Mouse (Mus musculus) heart, postnatal 0 days (tissue): ENCODE measurements around the gene Trpm4. TPM values are rescaled to one million over a fixed set of nuclear protein-coding genes. Genes with fewer than 3 reads are reported as not detected.
A peak's percentile ranks its signal among the peaks of the same experiment; 100 is the strongest.

ENCODE experiments used
- ATAC-seq: fragments of 200-750 bp; cut with Nextera tagmentation; 2 replicates; pipeline ENCODE4 v1.8.0; 2017; ENCODE audit warnings: low read depth, moderate number of reproducible peaks, moderate library complexity; ENCODE audit not compliant: insufficient read depth
- DNase-seq: peaks from one replicate; pipeline ENCODE4 v3.0.0-alpha.2; 2016; ENCODE audit warnings: low spot score
- H3K27ac ChIP-seq: fragments of 300-500 bp; sonication (generic); 2 replicates; pipeline ENCODE4 v1.5.1; 2014; ENCODE audit warnings: low read depth, mild to moderate bottlenecking
- H3K27me3 ChIP-seq: fragments of 300-500 bp; sonication (generic); 2 replicates; pipeline ENCODE4 v1.6.1; 2014; ENCODE audit warnings: low read length, mixed read lengths; ENCODE audit not compliant: control insufficient read depth, insufficient read depth
- H3K36me3 ChIP-seq: fragments of 300-500 bp; sonication (generic); replicated peaks from 2 replicates; pipeline ENCODE4 v1.6.1; 2014; ENCODE audit warnings: low read length, mixed read lengths; ENCODE audit not compliant: control insufficient read depth, insufficient read depth
- H3K4me1 ChIP-seq: fragments of 300-500 bp; sonication (generic); 2 replicates; pipeline ENCODE4 v1.6.1; 2014; ENCODE audit warnings: antibody characterized with exemption; ENCODE audit not compliant: control insufficient read depth, insufficient read depth
- H3K4me2 ChIP-seq: fragments of 300-500 bp; sonication (generic); 2 replicates; pipeline ENCODE4 v1.6.1; 2014; ENCODE audit warnings: low read depth, mild to moderate bottlenecking, low read length, moderate library complexity
- H3K4me3 ChIP-seq: fragments of 300-500 bp; sonication (generic); 2 replicates; pipeline ENCODE4 v1.5.1; 2014; ENCODE audit warnings: low read depth, low read length
- H3K9ac ChIP-seq: fragments of 300-500 bp; sonication (generic); replicated peaks from 2 replicates; pipeline ENCODE4 v1.6.1; 2014; ENCODE audit warnings: low read depth, low read length, mixed read lengths
- H3K9me3 ChIP-seq: fragments of 300-500 bp; sonication (generic); replicated peaks from 2 replicates; pipeline ENCODE4 v1.6.1; 2016; ENCODE audit warnings: low read length; ENCODE audit not compliant: control insufficient read depth
- CTCF ChIP-seq: IDR thresholded peaks from 2 replicates; pipeline ENCODE4 v1.5.1; 2016; ENCODE audit warnings: antibody characterized with exemption, control low read depth, low read depth
- EP300 ChIP-seq: IDR thresholded peaks from 2 replicates; pipeline ENCODE4 v1.6.1; 2016; ENCODE audit warnings: antibody characterized with exemption, low read depth
- WGBS: fragments of 180-500 bp; shearing (Covaris S2); extraction: QIAGEN DNeasy Blood & Tissue Kit; methylation state at CpG from one replicate; pipeline ENCODE4 v1.1.7; 2014; 5-methylcytosine and 5-hydroxymethylcytosine counted together
- polyA plus RNA-seq: library from polyadenylated mRNA; unstranded; fragments of >200 nt; fragmentation: Nextera tagmentation; extraction: Ambion mirVana; gene quantifications from 2 replicates; pipeline ENCODE4 v1.2.1, GENCODE M21; 2015
- total RNA-seq: library from RNA; depleted of rRNA; stranded (reverse); fragments of >200 nt; gene quantifications from 2 replicates; pipeline ENCODE4 v1.2.3, GENCODE M21; 2014; ENCODE audit warnings: low replicate concordance

Trpm4 gene
- total and polyA plus RNA-seq, 2 experiments from 2014 or later: 14.2 to 44.0 TPM

DNA sequence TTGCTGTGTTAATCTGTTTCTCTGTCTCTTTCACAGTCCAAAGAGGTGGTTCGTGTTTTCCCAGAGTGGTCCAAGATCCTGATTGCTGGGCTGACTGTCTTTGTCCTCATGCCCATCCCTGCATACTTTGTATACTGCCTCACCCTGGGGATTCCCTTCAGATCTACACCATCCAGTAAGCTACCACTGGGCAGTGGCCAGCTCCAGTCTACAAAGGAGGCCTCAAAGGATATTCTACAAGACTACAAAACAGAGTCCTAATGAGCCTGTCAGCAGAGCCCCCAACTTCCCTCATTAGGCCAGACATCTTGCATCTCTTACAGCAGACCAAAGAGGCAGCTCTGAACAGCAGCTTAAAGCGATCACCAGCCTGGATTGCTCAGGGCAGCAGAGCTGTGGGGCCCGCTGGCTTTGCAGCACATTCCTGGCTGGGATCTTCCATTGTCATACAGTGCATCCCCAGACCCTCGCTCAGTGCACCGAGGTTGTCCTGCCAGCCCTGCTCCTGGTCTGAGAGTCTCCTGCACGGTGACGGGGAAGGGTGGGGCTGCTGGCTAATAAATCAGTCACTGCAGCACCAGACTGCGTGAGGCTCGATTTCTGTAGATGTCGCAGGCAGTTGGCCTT, 60.7 kb downstream of the Trpm4 start:
- Histone ChIP-seq H3K36me3 (no peaks in the 10 kb centered on the region), H3K27me3 (0 out of 2 replicates have a peak, but pooled peaks cover 2% of the 10 kb centered on the region), H3K4me3 (no peak overlapping the region), H3K9ac (no peak overlapping the region), H3K9me3 (no peaks in the 10 kb centered on the region; the same call in 1 of the 2 replicates), H3K4me2 (no peak overlapping the region), H3K4me1 (no peaks in the 10 kb centered on the region), H3K27ac (no peak overlapping the region)
- WGBS: 77% methylated on average over 10 of the region's 10 CpGs
- no peak for ATAC-seq
- TF ChIP-seq EP300 (no peak), CTCF (no peak)
- no peak for DNase-seq

DNA sequence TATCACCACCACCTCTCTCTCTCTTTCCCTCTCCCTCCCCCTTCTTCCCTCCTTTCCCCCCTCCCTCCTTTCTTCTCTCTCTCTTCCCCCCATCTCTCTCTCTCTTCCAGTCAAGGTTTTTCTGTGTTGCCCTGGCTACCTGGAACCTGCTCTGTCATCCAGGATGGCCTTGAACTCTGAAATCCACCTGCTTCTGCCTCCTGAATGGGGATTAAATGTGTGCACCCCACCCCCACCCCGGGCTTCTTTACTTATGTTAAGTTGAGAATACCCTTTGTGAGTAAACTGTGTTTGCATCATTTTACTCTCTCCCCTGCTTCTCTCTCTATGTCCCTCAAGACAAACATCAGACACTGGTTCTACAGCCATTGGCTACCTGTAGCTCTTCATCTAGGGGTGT, 68.1 kb downstream of the Trpm4 start:
- Histone ChIP-seq H3K27ac (no peak overlapping the region), H3K36me3 (no peaks in the 10 kb centered on the region), H3K9ac (no peak overlapping the region), H3K4me2 (no peak overlapping the region), H3K9me3 (no peaks in the 10 kb centered on the region), H3K27me3 (0 out of 2 replicates have a peak, but pooled peaks cover 5% of the 10 kb centered on the region), H3K4me3 (no peak overlapping the region), H3K4me1 (peaks cover 17% of the 10 kb centered on the region)
- no peak for DNase-seq
- ATAC-seq: no peak
- no peak for TF ChIP-seq EP300
- TF ChIP-seq CTCF: no peak
- 65% methylated on average over 1 of the region's 1 CpGs for WGBS

DNA sequence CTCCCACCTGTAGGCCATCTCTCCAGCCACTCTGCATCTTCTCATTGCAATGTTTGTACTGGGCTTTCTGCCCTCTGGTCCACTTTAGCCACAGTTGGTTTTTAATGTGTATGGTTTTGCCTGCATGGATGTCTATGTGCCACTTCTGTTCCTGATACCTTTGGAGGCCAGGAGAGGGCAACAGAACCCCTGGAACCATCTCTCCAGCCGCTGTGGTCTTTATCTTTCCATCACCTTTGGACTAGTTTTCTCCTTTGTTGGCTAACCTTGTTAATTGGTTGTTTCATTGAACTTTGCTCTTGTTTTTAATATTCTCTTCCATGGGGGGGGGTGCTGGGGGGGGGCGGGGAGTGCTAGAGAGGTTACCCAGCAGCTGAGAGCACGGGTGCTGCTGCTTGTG, 69.2 kb downstream of the Trpm4 start:
- no peaks in the 10 kb centered on the region for H3K9me3 ChIP-seq
- H3K4me2 ChIP-seq: no peak overlapping the region
- ATAC-seq (no peak), DNase-seq (no peak)
- no peak overlapping the region for H3K9ac ChIP-seq
- H3K27me3 ChIP-seq: 0 out of 2 replicates have a peak, but pooled peaks cover 5% of the 10 kb centered on the region
- TF ChIP-seq CTCF: no peak
- no peak overlapping the region for H3K4me3 ChIP-seq
- peaks cover 17% of the 10 kb centered on the region for H3K4me1 ChIP-seq
- H3K27ac ChIP-seq: no peak overlapping the region
- no peaks in the 10 kb centered on the region for H3K36me3 ChIP-seq
- WGBS: 79% methylated on average over 3 of the region's 3 CpGs

DNA sequence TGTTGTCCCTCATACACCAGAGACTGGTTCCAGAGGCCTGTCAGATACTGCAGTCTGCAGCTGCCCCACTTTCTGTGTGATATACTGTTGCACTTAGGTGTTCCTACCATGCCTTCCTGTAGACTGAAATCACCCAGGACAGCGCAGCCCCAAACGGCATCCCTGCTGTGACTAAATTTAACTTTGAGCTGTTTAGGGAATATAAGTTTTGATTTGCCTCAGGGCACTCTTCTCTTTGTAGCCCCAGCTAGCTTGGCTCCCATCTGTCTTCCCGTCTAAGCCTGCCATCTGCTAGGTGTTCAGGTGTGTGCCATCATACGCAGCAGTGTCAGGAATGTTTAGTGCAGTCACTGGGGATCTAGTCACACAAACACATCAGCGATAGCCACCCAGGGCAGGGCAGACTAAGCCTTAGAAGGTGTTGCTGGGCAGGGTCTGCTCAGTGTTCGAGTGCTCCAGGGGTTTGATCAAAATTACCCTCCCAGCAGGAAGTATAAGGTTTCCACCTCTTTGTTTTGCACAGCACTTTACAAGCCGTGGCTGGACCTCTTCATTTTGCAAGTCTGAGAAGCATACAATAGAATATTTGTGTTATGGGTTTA, 70.5 kb downstream of the Trpm4 start:
- H3K9ac ChIP-seq: no peak overlapping the region; the same call in 1 of the 2 replicates

DNA sequence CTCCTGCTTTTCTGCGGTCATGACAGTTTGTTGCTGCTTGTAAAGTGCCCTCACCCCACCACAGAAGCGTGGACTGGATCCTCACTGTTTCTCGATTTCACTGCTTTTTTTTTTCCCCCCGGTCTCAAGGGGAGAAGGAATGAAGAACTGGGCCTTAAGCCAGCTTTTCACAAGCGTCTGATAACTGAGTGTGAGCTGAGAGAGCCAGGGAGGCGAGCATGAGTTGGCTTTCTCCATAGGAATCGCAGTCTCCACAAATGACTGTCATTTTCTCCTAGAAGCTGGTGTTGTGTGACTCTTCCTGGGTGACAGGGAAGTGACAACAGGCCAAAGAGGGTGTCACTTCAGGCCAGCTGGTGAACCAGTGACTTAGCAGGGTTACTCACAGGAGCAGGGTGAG, 71.3 kb downstream of the Trpm4 start:
- DNase-seq: peak; percentile 60
- TF ChIP-seq EP300 (no peak), CTCF (no peak)
- Histone ChIP-seq H3K9ac (no peak overlapping the region; the same call in 1 of the 2 replicates), H3K36me3 (no peaks in the 10 kb centered on the region), H3K4me3 (no peak overlapping the region), H3K27me3 (no peaks in the 10 kb centered on the region), H3K9me3 (no peaks in the 10 kb centered on the region), H3K4me1 (peaks cover 17% of the 10 kb centered on the region), H3K4me2 (no peak overlapping the region), H3K27ac (peak overlapping the region; percentile 66)
- 13% methylated on average over 7 of the region's 7 CpGs for WGBS
- ATAC-seq: peak; percentile 61

More for the DNA sequence above, 70.5 kb downstream of the Trpm4 start:
- Histone ChIP-seq H3K4me2 (no peak overlapping the region), H3K9me3 (no peaks in the 10 kb centered on the region), H3K36me3 (no peaks in the 10 kb centered on the region), H3K4me1 (peaks cover 17% of the 10 kb centered on the region), H3K4me3 (no peak overlapping the region), H3K27ac (0 out of 2 replicates have a peak overlapping the region, but pooled peaks have one; percentile 66), H3K27me3 (0 out of 2 replicates have a peak, but pooled peaks cover 5% of the 10 kb centered on the region)
- no peak for DNase-seq
- TF ChIP-seq EP300 (no peak), CTCF (no peak)
- no peak for ATAC-seq
- WGBS: 60% methylated on average over 7 of the region's 7 CpGs
